Mouse (Mus musculus) CD8-positive naive resting alpha-beta T cell, adult 57 days (primary cell): ENCODE data around the gene Aym1. TPM values are rescaled to one million over a fixed set of nuclear protein-coding genes. Genes with fewer than 3 reads are reported as not detected.

Experiments
- total RNA-seq: library from RNA; stranded (reverse); gene quantifications from one replicate; pipeline ENCODE4 v1.2.4, GENCODE M21; 2023

Gene Aym1
- not detected for total RNA-seq

DNA sequence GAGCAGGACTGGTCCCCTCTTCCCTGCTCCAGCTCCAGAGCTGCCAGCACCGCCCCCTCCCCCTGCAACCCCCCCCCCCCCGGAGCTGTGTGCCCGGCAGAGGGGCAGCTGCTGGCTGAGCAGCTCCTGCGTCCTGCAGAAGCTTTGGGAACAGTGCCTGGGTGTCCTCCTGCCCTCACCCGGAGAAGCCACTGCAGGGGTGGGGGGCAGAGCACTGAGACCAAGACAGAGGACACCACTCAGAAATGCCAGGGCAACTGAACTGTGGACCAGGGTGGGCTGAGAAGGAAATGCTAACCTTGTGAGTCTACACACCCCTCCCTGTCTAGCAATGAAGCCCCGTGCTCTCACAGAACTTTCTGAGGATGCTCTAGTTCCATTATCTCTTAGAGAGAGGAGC, at the start of gene Aym1:
Gene Aym1, plus strand, starts transcription at position 109 of the 400 bp plus-strand sequence.

DNA sequence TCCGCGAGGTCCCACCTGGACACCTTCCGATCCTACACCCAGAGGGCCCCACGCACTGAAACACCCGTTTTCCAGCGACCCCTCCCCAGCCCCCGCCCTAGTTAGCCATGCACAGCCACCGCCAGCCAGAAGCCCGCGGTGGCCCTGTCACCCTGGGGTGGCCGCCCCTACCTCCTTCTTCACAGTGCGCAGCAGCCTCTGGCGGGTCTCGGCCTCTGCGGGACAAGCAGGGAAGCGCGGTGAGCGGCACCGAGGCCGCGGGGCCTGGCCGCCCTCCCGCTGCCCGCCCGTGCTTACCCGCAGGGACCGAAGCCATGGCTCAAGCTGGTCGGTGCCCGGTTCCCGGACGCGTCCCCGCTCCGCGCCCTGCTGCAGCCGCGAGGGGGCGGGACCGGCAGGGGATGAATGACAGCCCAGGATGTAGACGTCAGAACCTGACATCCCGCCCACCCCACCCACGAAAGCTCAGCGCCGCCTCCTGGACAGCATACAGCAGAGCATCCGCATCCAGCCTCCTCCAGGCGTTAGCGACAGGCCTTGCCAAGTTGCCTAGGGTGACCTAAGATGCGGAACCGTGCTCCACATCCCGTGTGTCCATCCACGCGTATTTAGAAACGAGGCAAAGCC, 46.6 kb upstream of the Aym1 start, which contains the start of gene Sgsm1:
Gene Sgsm1, minus strand, starts transcription at position 410 of the 627 bp plus-strand sequence.

Other genes with a start within 250 kb of the Aym1 start
- 1.6 TPM for gene 2900026A02Rik, start 136.1 kb upstream of the Aym1 start, total RNA-seq
- not detected for gene Tmem211, start 130.4 kb upstream of the Aym1 start, total RNA-seq
- gene Sgsm1, start 46.5 kb upstream of the Aym1 start, total RNA-seq = not detected
- gene Wscd2, start 133.0 kb downstream of the Aym1 start, total RNA-seq = 5.7 TPM